Mouse (Mus musculus): ENCODE data around the gene Msmp. TPM values are rescaled to one million over a fixed set of nuclear protein-coding genes. Genes with fewer than 3 reads are reported as not detected.

Gene Msmp
- polyA plus RNA-seq, 1 experiment from 2014 or later = 0.89 TPM

DNA sequence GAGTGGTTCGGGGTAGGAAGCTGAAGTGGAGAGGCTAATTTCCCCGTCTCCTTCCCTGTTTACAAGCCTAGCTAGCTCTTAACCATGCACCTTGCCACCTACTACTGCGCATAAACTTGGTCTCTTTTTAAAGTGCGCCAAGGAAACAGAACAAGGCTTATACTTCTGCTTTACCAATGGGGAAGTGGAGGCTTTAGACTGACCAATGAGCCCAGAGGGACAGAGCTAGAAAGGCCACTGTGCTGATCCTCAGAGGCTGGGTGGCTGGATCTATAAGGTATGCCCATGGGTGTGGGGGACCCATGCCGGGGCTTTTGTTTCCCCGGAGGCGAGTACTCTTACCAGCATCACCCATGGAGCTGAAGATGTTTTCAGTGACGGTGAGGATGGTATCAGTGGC lies 37.1 kb downstream of the Msmp start:
- Histone ChIP-seq H3K27me3 (ENCODE audit: control insufficient read depth, insufficient read depth, low read length) (no peaks in the 10 kb centered on the region), H3K4me3 (ENCODE audit: low read length) (no peak overlapping the region), H3K9ac (ENCODE audit: low read length) (no peak overlapping the region), H3K9me3 (replicated peaks; ENCODE audit: control insufficient read depth, low read length) (peaks cover 2% of the 10 kb centered on the region), H3K36me3 (ENCODE audit: control insufficient read depth, insufficient read depth) (peaks cover 95% of the 10 kb centered on the region), H3K27ac (ENCODE audit: low read length) (no peak overlapping the region), H3K4me1 (ENCODE audit: control insufficient read depth, insufficient read depth, low read length) (no peaks in the 10 kb centered on the region; the same call in 1 of the 2 replicates), H3K4me2 (ENCODE audit: low read depth, low read length) (no peak overlapping the region)
- no peak for ATAC-seq (replicated peaks; ENCODE audit: extremely low read depth, insufficient read depth, low FRiP score)
- WGBS = 90% methylated on average over 8 of the region's 8 CpGs

- ATAC-seq (replicated peaks; ENCODE audit: extremely low read depth, insufficient read depth, low FRiP score) = no peak
- Histone ChIP-seq H3K9ac (ENCODE audit: low read length) (no peak overlapping the region), H3K4me2 (ENCODE audit: low read depth, low read length) (no peak overlapping the region), H3K4me3 (ENCODE audit: low read length) (no peak overlapping the region), H3K36me3 (ENCODE audit: control insufficient read depth, insufficient read depth) (peaks cover 95% of the 10 kb centered on the region), H3K27ac (ENCODE audit: low read length) (no peak overlapping the region), H3K9me3 (replicated peaks; ENCODE audit: control insufficient read depth, low read length) (no peaks in the 10 kb centered on the region), H3K27me3 (ENCODE audit: control insufficient read depth, insufficient read depth, low read length) (no peaks in the 10 kb centered on the region), H3K4me1 (ENCODE audit: control insufficient read depth, insufficient read depth, low read length) (no peaks in the 10 kb centered on the region; the same call in 1 of the 2 replicates)
- 81% methylated on average over 12 of the region's 12 CpGs for WGBS
These were observed 37.8 kb downstream of the Msmp start for GRCm38 (mm10) chr4:43546375-43547047.

- 79% methylated on average over 3 of the region's 3 CpGs for WGBS
- Histone ChIP-seq H3K4me2 (ENCODE audit: low read depth, low read length) (no peak overlapping the region), H3K9me3 (replicated peaks; ENCODE audit: control insufficient read depth, low read length) (no peaks in the 10 kb centered on the region), H3K27ac (ENCODE audit: low read length) (no peak overlapping the region), H3K27me3 (ENCODE audit: control insufficient read depth, insufficient read depth, low read length) (no peaks in the 10 kb centered on the region), H3K9ac (ENCODE audit: low read length) (no peak overlapping the region), H3K4me3 (ENCODE audit: low read length) (no peak overlapping the region), H3K36me3 (ENCODE audit: control insufficient read depth, insufficient read depth) (peaks cover 95% of the 10 kb centered on the region), H3K4me1 (ENCODE audit: control insufficient read depth, insufficient read depth, low read length) (no peaks in the 10 kb centered on the region; the same call in 1 of the 2 replicates)
- ATAC-seq (replicated peaks; ENCODE audit: extremely low read depth, insufficient read depth, low FRiP score) = no peak
These were observed 42.2 kb downstream of the Msmp start for GRCm38 (mm10) chr4:43542044-43542443.

- no peak overlapping the region for H3K27ac ChIP-seq (ENCODE audit: low read length)
- H3K4me1 ChIP-seq (ENCODE audit: control insufficient read depth, insufficient read depth, low read length) = no peaks in the 10 kb centered on the region
- H3K9ac ChIP-seq (ENCODE audit: low read length) = no peak overlapping the region
- WGBS = 85% methylated on average over 9 of the region's 9 CpGs
- ATAC-seq (replicated peaks; ENCODE audit: extremely low read depth, insufficient read depth, low FRiP score) = no peak
- H3K9me3 ChIP-seq (replicated peaks; ENCODE audit: control insufficient read depth, low read length) = no peaks in the 10 kb centered on the region
- H3K4me3 ChIP-seq (ENCODE audit: low read length) = no peak overlapping the region
- peaks cover 95% of the 10 kb centered on the region for H3K36me3 ChIP-seq (ENCODE audit: control insufficient read depth, insufficient read depth)
- no peak overlapping the region for H3K4me2 ChIP-seq (ENCODE audit: low read depth, low read length)
- H3K27me3 ChIP-seq (ENCODE audit: control insufficient read depth, insufficient read depth, low read length) = no peaks in the 10 kb centered on the region
These were observed 48.3 kb downstream of the Msmp start for GRCm38 (mm10) chr4:43536031-43536430.

DNA sequence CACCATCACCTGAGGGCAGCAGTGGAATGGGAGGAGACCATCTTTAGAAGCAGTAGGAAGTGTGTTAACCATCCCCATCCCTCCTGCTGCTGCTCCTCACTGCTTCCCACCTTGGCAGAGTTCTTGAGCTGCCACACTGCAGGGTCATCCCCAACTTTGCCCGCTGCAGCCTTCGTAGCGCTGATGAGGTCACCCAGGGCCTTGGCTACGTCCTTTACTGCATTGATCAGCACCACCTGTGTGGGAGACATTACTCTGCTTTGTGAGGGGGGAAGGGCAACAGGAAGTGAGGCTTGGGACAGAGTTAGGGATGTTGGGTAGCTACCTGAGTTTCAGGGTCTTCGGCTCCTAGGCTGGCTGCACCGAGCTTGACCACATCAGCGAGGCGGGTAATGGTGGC lies 48.7 kb downstream of the Msmp start:
- no peak for ATAC-seq (replicated peaks; ENCODE audit: extremely low read depth, insufficient read depth, low FRiP score)
- peaks cover 3% of the 10 kb centered on the region; the same call in 1 of the 2 replicates for H3K4me1 ChIP-seq (ENCODE audit: control insufficient read depth, insufficient read depth, low read length)
- no peak overlapping the region for H3K4me3 ChIP-seq (ENCODE audit: low read length)
- no peak overlapping the region for H3K9ac ChIP-seq (ENCODE audit: low read length)
- H3K4me2 ChIP-seq (ENCODE audit: low read depth, low read length) = no peak overlapping the region
- WGBS = 96% methylated on average over 8 of the region's 8 CpGs
- H3K36me3 ChIP-seq (ENCODE audit: control insufficient read depth, insufficient read depth) = peaks cover 94% of the 10 kb centered on the region
- no peak overlapping the region for H3K27ac ChIP-seq (ENCODE audit: low read length)
- H3K9me3 ChIP-seq (replicated peaks; ENCODE audit: control insufficient read depth, low read length) = no peaks in the 10 kb centered on the region
- no peaks in the 10 kb centered on the region for H3K27me3 ChIP-seq (ENCODE audit: control insufficient read depth, insufficient read depth, low read length)

GRCm38 (mm10) chr4:43533270-43533669 lies 51.0 kb downstream of the Msmp start:
- Histone ChIP-seq H3K27ac (ENCODE audit: low read length) (no peak overlapping the region), H3K27me3 (ENCODE audit: control insufficient read depth, insufficient read depth, low read length) (no peaks in the 10 kb centered on the region), H3K4me1 (ENCODE audit: control insufficient read depth, insufficient read depth, low read length) (peaks cover 10% of the 10 kb centered on the region; the same call in 1 of the 2 replicates), H3K9me3 (replicated peaks; ENCODE audit: control insufficient read depth, low read length) (no peaks in the 10 kb centered on the region), H3K36me3 (ENCODE audit: control insufficient read depth, insufficient read depth) (peaks cover 71% of the 10 kb centered on the region), H3K4me2 (ENCODE audit: low read depth, low read length) (no peak overlapping the region), H3K4me3 (ENCODE audit: low read length) (no peak overlapping the region), H3K9ac (ENCODE audit: low read length) (no peak overlapping the region)
- 82% methylated on average over 9 of the region's 9 CpGs for WGBS
- no peak for ATAC-seq (replicated peaks; ENCODE audit: extremely low read depth, insufficient read depth, low FRiP score)

Small RNA genes lying within 50 kb of the gene (microRNA-seq; reads per million reads assigned to microRNA genes)
- 1.2 reads per million for gene Gm25262

Other genes starting within 250 kb of the Msmp start
- 12.4 and 17.2 TPM in 2 replicates for gene Rusc2, start 202.5 kb downstream of the Msmp start, polyA plus RNA-seq (2015; fragmentation: Nextera tagmentation; extraction: Ambion mirVana)
- 0.21 and 0.31 TPM in 2 replicates for gene Fam166b, start 155.4 kb downstream of the Msmp start, polyA plus RNA-seq (2015; fragmentation: Nextera tagmentation; extraction: Ambion mirVana)
- 1.6 and 4.9 TPM in 2 replicates for gene Tesk1, start 142.6 kb downstream of the Msmp start, polyA plus RNA-seq (2015; fragmentation: Nextera tagmentation; extraction: Ambion mirVana)
- 3.2 and 4.3 TPM in 2 replicates for gene Cd72, start 129.9 kb downstream of the Msmp start, polyA plus RNA-seq (2015; fragmentation: Nextera tagmentation; extraction: Ambion mirVana)
- gene Sit1, start 100.8 kb downstream of the Msmp start, polyA plus RNA-seq (2015; fragmentation: Nextera tagmentation; extraction: Ambion mirVana) = 2.0 and 3.9 TPM in 2 replicates
- 76.9 and 81.5 TPM in 2 replicates for gene Ccdc107, start 91.6 kb downstream of the Msmp start, polyA plus RNA-seq (2015; fragmentation: Nextera tagmentation; extraction: Ambion mirVana)
- 38.9 and 43.4 TPM in 2 replicates for gene Arhgef39, start 84.8 kb downstream of the Msmp start, polyA plus RNA-seq (2015; fragmentation: Nextera tagmentation; extraction: Ambion mirVana)
- 3.5 and 3.8 TPM in 2 replicates for gene Car9, start 77.5 kb downstream of the Msmp start, polyA plus RNA-seq (2015; fragmentation: Nextera tagmentation; extraction: Ambion mirVana)
- gene Tpm2, start 60.7 kb downstream of the Msmp start, polyA plus RNA-seq (2015; fragmentation: Nextera tagmentation; extraction: Ambion mirVana) = 162 and 177 TPM in 2 replicates
- 60.3 and 61.8 TPM in 2 replicates for gene Creb3, start 22.2 kb downstream of the Msmp start, polyA plus RNA-seq (2015; fragmentation: Nextera tagmentation; extraction: Ambion mirVana)
- gene Tln1, start 21.8 kb downstream of the Msmp start, polyA plus RNA-seq (2015; fragmentation: Nextera tagmentation; extraction: Ambion mirVana) = 68.7 and 80.0 TPM in 2 replicates
- gene Rgp1, start 5.8 kb downstream of the Msmp start, polyA plus RNA-seq (2015; fragmentation: Nextera tagmentation; extraction: Ambion mirVana) = 20.9 and 21.7 TPM in 2 replicates
- 22.7 TPM in 2 replicates for gene Gba2, start 5.6 kb downstream of the Msmp start, polyA plus RNA-seq (2015; fragmentation: Nextera tagmentation; extraction: Ambion mirVana)
- gene Npr2, start 47.4 kb upstream of the Msmp start, polyA plus RNA-seq (2015; fragmentation: Nextera tagmentation; extraction: Ambion mirVana) = 9.1 and 9.7 TPM in 2 replicates
- gene Spag8, start 69.1 kb upstream of the Msmp start, polyA plus RNA-seq (2015; fragmentation: Nextera tagmentation; extraction: Ambion mirVana) = 1.2 and 1.3 TPM in 2 replicates
- 172 and 185 TPM in 2 replicates for gene Hint2, start 72.0 kb upstream of the Msmp start, polyA plus RNA-seq (2015; fragmentation: Nextera tagmentation; extraction: Ambion mirVana)
- 3.6 and 3.9 TPM in 2 replicates for gene Tmem8b, start 84.5 kb upstream of the Msmp start, polyA plus RNA-seq (2015; fragmentation: Nextera tagmentation; extraction: Ambion mirVana)
- 1.6 and 2.9 TPM in 2 replicates for gene Fam221b, start 84.7 kb upstream of the Msmp start, polyA plus RNA-seq (2015; fragmentation: Nextera tagmentation; extraction: Ambion mirVana)
- not detected in 2 replicates for gene Olfr70, start 116.3 kb upstream of the Msmp start, polyA plus RNA-seq (2015; fragmentation: Nextera tagmentation; extraction: Ambion mirVana)
- not detected in 2 replicates for gene Olfr71, start 125.8 kb upstream of the Msmp start, polyA plus RNA-seq (2015; fragmentation: Nextera tagmentation; extraction: Ambion mirVana)
- gene Hrct1, start 142.7 kb upstream of the Msmp start, polyA plus RNA-seq (2015; fragmentation: Nextera tagmentation; extraction: Ambion mirVana) = 1.4 and 1.7 TPM in 2 replicates
- gene Spaar, start 145.5 kb upstream of the Msmp start, polyA plus RNA-seq (2015; fragmentation: Nextera tagmentation; extraction: Ambion mirVana) = 0.42 and 0.54 TPM in 2 replicates
- not detected in 2 replicates for gene Olfr159, start 186.5 kb upstream of the Msmp start, polyA plus RNA-seq (2015; fragmentation: Nextera tagmentation; extraction: Ambion mirVana)
- gene Olfr156, start 239.4 kb upstream of the Msmp start, polyA plus RNA-seq (2015; fragmentation: Nextera tagmentation; extraction: Ambion mirVana) = not detected in 2 replicates

Measured in heart, embryonic 16.5 days (tissue).